Mouse (Mus musculus) hindbrain, embryonic 16.5 days (tissue): ENCODE results near the gene Rrbp1. TPM values are rescaled to one million over a fixed set of nuclear protein-coding genes. Genes with fewer than 3 reads are reported as not detected.

Experiments
- ATAC-seq: fragments of 200-750 bp; cut with Nextera tagmentation; 2 replicates; pipeline ENCODE4 v1.8.0; 2017; ENCODE audit warnings: moderate TSS enrichment, moderate library complexity
- H3K27ac ChIP-seq: fragments of 300-500 bp; sonication (generic); 2 replicates; pipeline ENCODE4 v1.5.1; 2014; ENCODE audit warnings: low read depth, mild to moderate bottlenecking, control low read depth, low read length, moderate library complexity
- H3K27me3 ChIP-seq: fragments of 300-500 bp; sonication (generic); replicated peaks from 2 replicates; pipeline ENCODE4 v1.6.1; 2014; ENCODE audit warnings: low read length; ENCODE audit not compliant: control insufficient read depth, insufficient read depth
- H3K36me3 ChIP-seq: fragments of 300-500 bp; sonication (generic); 2 replicates; pipeline ENCODE4 v1.6.1; 2014; ENCODE audit warnings: mild to moderate bottlenecking, low read length, moderate library complexity, mixed read lengths; ENCODE audit not compliant: control insufficient read depth, insufficient read depth
- H3K4me1 ChIP-seq: fragments of 300-500 bp; sonication (generic); 2 replicates; pipeline ENCODE4 v1.6.1; 2014; ENCODE audit warnings: low read depth, low read length; ENCODE audit not compliant: control insufficient read depth, insufficient read depth
- H3K4me2 ChIP-seq: fragments of 300-500 bp; sonication (generic); 2 replicates; pipeline ENCODE4 v1.6.1; 2014; ENCODE audit warnings: mild to moderate bottlenecking, low read length, control low read depth, moderate library complexity
- H3K4me3 ChIP-seq: fragments of 300-500 bp; sonication (generic); 2 replicates; pipeline ENCODE4 v1.5.1; 2014; ENCODE audit warnings: mild to moderate bottlenecking, low read length, control low read depth, moderate library complexity
- H3K9ac ChIP-seq: fragments of 300-500 bp; sonication (generic); 2 replicates; pipeline ENCODE4 v1.6.1; 2014; ENCODE audit warnings: low read depth, mild to moderate bottlenecking, control low read depth, low read length, moderate library complexity
- H3K9me3 ChIP-seq: fragments of 300-500 bp; sonication (generic); 2 replicates; pipeline ENCODE4 v1.6.1; 2014; ENCODE audit warnings: mild to moderate bottlenecking, low read length, moderate library complexity; ENCODE audit not compliant: control insufficient read depth
- WGBS: fragments of 180-500 bp; shearing (Covaris S2); extraction: QIAGEN DNeasy Blood & Tissue Kit; methylation state at CpG from one replicate; pipeline ENCODE4 v1.1.7; 2014; 5-methylcytosine and 5-hydroxymethylcytosine counted together
- polyA plus RNA-seq: library from polyadenylated mRNA; unstranded; fragments of >200 nt; fragmentation: Nextera tagmentation; extraction: Ambion mirVana; gene quantifications from 2 replicates; pipeline ENCODE4 v1.2.1, GENCODE M21; 2015

Rrbp1 gene
- polyA plus RNA-seq, 1 experiment from 2014 or later, result 32.8 TPM

GRCm38 (mm10) chr2:143991964-143992672, 18.9 kb downstream of the Rrbp1 start:
- no peak overlapping the region for H3K27ac ChIP-seq
- no peaks in the 10 kb centered on the region for H3K4me1 ChIP-seq
- H3K9ac ChIP-seq, result no peak overlapping the region
- H3K9me3 ChIP-seq, result no peaks in the 10 kb centered on the region
- no peaks in the 10 kb centered on the region for H3K27me3 ChIP-seq
- ATAC-seq, result no peak
- 91% methylated on average over 7 of the region's 7 CpGs for WGBS
- H3K4me3 ChIP-seq, result no peak overlapping the region
- no peaks in the 10 kb centered on the region for H3K36me3 ChIP-seq
- H3K4me2 ChIP-seq, result no peak overlapping the region

- no peak overlapping the region for H3K27ac ChIP-seq
- no peaks in the 10 kb centered on the region for H3K27me3 ChIP-seq
- WGBS, result 18% methylated on average over 1 of the region's 1 CpGs
- no peaks in the 10 kb centered on the region for H3K36me3 ChIP-seq
- H3K4me1 ChIP-seq, result no peaks in the 10 kb centered on the region
- H3K9ac ChIP-seq, result no peak overlapping the region
- H3K9me3 ChIP-seq, result no peaks in the 10 kb centered on the region
- H3K4me2 ChIP-seq, result no peak overlapping the region
- ATAC-seq, result peak; percentile 78; the same call in 1 of the 2 replicates
- H3K4me3 ChIP-seq, result no peak overlapping the region
Observed at GRCm38 (mm10) chr2:143990997-143991396, 20.1 kb downstream of the Rrbp1 start.

- no peak overlapping the region for H3K4me2 ChIP-seq
- H3K36me3 ChIP-seq, result no peaks in the 10 kb centered on the region
Observed at GRCm38 (mm10) chr2:143988016-143988415, 23.0 kb downstream of the Rrbp1 start.

GRCm38 (mm10) chr2:143987485-143987884, 23.6 kb downstream of the Rrbp1 start:
- H3K9me3 ChIP-seq, result no peaks in the 10 kb centered on the region
- H3K36me3 ChIP-seq, result no peaks in the 10 kb centered on the region
- H3K27me3 ChIP-seq, result no peaks in the 10 kb centered on the region
- H3K4me3 ChIP-seq, result no peak overlapping the region
- H3K9ac ChIP-seq, result no peak overlapping the region
- no peak for ATAC-seq
- no peaks in the 10 kb centered on the region for H3K4me1 ChIP-seq
- H3K4me2 ChIP-seq, result no peak overlapping the region
- H3K27ac ChIP-seq, result no peak overlapping the region
- WGBS, result 74% methylated on average over 2 of the region's 2 CpGs

More at GRCm38 (mm10) chr2:143988016-143988415, 23.0 kb downstream of the Rrbp1 start:
- no peaks in the 10 kb centered on the region for H3K4me1 ChIP-seq
- no peak overlapping the region for H3K9ac ChIP-seq
- H3K9me3 ChIP-seq, result no peaks in the 10 kb centered on the region
- no peak for ATAC-seq
- no peak overlapping the region for H3K27ac ChIP-seq
- no peak overlapping the region for H3K4me3 ChIP-seq
- H3K27me3 ChIP-seq, result no peaks in the 10 kb centered on the region
- WGBS, result 90% methylated on average over 3 of the region's 3 CpGs

- no peak overlapping the region for H3K4me2 ChIP-seq
- H3K27ac ChIP-seq, result no peak overlapping the region
- no peak overlapping the region for H3K4me3 ChIP-seq
- no peaks in the 10 kb centered on the region for H3K36me3 ChIP-seq
- no peaks in the 10 kb centered on the region for H3K9me3 ChIP-seq
- H3K9ac ChIP-seq, result no peak overlapping the region
- no peaks in the 10 kb centered on the region; the same call in 1 of the 2 replicates for H3K4me1 ChIP-seq
- ATAC-seq, result no peak
- WGBS, result 79% methylated on average over 2 of the region's 2 CpGs
- no peaks in the 10 kb centered on the region for H3K27me3 ChIP-seq
Observed at GRCm38 (mm10) chr2:143983482-143983881, 27.6 kb downstream of the Rrbp1 start.

GRCm38 (mm10) chr2:143982901-143983300, 28.2 kb downstream of the Rrbp1 start:
- 55% methylated on average over 3 of the region's 3 CpGs for WGBS
- no peak for ATAC-seq

GRCm38 (mm10) chr2:143982152-143982551, 28.9 kb downstream of the Rrbp1 start:
- no peak overlapping the region for H3K4me3 ChIP-seq
- H3K36me3 ChIP-seq, result no peaks in the 10 kb centered on the region
- ATAC-seq, result no peak
- H3K27me3 ChIP-seq, result no peaks in the 10 kb centered on the region
- no peaks in the 10 kb centered on the region; the same call in 1 of the 2 replicates for H3K4me1 ChIP-seq
- no peaks in the 10 kb centered on the region for H3K9me3 ChIP-seq
- no peak overlapping the region for H3K9ac ChIP-seq
- no peak overlapping the region for H3K4me2 ChIP-seq
- no peak overlapping the region for H3K27ac ChIP-seq
- WGBS, result 90% methylated on average over 4 of the region's 4 CpGs

More at GRCm38 (mm10) chr2:143982901-143983300, 28.2 kb downstream of the Rrbp1 start:
- Histone ChIP-seq H3K27ac (no peak overlapping the region), H3K36me3 (no peaks in the 10 kb centered on the region), H3K9ac (no peak overlapping the region), H3K4me2 (no peak overlapping the region), H3K9me3 (no peaks in the 10 kb centered on the region), H3K4me3 (no peak overlapping the region), H3K27me3 (no peaks in the 10 kb centered on the region), H3K4me1 (no peaks in the 10 kb centered on the region; the same call in 1 of the 2 replicates)

GRCm38 (mm10) chr2:143980781-143981398, 30.2 kb downstream of the Rrbp1 start:
- Histone ChIP-seq H3K4me1 (no peaks in the 10 kb centered on the region; the same call in 1 of the 2 replicates), H3K9ac (no peak overlapping the region), H3K9me3 (no peaks in the 10 kb centered on the region), H3K4me3 (no peak overlapping the region), H3K36me3 (no peaks in the 10 kb centered on the region), H3K27ac (no peak overlapping the region), H3K4me2 (no peak overlapping the region), H3K27me3 (no peaks in the 10 kb centered on the region)
- ATAC-seq, result peak; percentile 95
- 36% methylated on average over 6 of the region's 6 CpGs for WGBS

- WGBS, result 87% methylated on average over 8 of the region's 8 CpGs
- H3K9me3 ChIP-seq, result no peaks in the 10 kb centered on the region
- H3K27me3 ChIP-seq, result no peaks in the 10 kb centered on the region
- H3K9ac ChIP-seq, result no peak overlapping the region
- no peak for ATAC-seq
- H3K4me3 ChIP-seq, result no peak overlapping the region
- H3K27ac ChIP-seq, result no peak overlapping the region
- H3K4me1 ChIP-seq, result no peaks in the 10 kb centered on the region; the same call in 1 of the 2 replicates
- H3K4me2 ChIP-seq, result no peak overlapping the region
- no peaks in the 10 kb centered on the region for H3K36me3 ChIP-seq
Observed at GRCm38 (mm10) chr2:143978444-143979147, 32.5 kb downstream of the Rrbp1 start.
